Mouse (Mus musculus) lung, postnatal 4 days (tissue): ENCODE measurements around the gene Jdp2.
"Not testable (repeated sequence)": the region's sequence is repeated elsewhere in the genome, so short reads cannot be mapped to it uniquely, and the experiment has no call there.

Source experiments
- DNase-seq, 2 experiments: peaks; one replicate each; pipeline ENCODE4 v3.0.0; 2021

Jdp2 gene

DNA sequence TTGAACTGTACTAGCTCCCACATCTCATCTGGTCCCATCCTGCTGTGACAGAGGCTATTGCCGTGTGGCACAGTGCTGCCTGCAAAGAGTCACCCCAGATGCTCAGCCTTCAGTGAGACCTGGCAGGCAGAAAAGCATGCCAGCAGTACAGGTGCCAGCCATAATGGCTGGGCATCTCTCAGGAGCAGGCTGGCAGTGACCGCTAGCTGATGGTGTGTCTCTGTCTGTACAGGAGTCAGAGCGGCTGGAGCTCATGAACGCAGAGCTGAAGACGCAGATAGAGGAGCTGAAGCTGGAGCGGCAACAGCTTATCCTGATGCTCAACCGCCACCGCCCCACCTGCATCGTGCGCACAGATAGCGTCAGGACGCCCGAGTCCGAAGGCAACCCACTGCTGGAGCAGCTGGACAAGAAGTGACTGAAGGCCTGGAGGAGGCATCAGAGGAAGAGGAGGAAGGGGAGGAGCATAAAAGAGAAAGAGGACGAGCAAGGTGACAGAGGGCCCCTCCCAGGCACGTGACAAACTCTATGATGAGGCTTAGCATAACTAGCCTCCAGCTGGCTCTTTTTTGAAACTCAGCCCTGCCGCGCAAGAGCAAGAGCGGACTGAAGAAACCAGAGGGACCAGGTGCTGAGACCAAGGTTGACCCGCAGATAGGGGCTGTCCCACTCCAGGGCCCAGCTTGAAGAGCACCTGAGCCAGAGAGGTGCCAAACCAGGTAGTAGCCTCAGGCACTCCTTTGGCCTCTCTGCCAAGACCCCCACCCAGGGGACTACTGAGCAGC is 39.9 kb downstream of the Jdp2 start:
- no peak for DNase-seq

DNA sequence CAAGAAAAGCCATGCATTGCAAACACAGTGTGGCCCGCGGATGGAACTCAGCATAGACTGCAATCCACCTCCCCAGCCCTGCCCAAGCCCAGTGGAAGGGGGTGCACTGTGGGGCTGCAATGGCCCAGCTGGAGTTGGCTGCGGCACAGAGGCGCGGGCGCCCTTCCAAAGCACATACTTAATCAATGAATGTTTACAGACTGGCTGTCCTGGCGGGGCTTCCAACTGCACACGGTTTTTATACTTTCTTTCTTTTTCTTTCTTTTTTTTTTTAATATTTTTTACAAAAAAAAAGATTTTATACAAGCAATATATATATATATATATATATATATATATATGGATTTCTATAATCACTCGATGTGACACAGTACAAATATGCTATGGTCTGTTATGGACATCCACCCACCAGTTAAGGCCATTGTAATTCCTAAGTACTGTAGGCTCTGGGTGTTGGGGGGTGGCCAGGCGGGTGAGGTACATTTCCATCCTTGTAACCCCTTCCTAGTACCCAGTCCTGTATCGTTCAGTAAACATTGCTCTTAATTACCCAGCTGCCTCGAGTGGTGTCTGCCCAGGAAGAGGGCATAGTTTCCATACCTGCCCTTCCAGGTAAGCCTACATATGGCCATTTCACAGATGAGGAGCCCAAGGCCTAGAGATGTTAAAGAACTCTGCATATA is 40.6 kb downstream of the Jdp2 start:
- peak; percentile 91 to 95 for DNase-seq

DNA sequence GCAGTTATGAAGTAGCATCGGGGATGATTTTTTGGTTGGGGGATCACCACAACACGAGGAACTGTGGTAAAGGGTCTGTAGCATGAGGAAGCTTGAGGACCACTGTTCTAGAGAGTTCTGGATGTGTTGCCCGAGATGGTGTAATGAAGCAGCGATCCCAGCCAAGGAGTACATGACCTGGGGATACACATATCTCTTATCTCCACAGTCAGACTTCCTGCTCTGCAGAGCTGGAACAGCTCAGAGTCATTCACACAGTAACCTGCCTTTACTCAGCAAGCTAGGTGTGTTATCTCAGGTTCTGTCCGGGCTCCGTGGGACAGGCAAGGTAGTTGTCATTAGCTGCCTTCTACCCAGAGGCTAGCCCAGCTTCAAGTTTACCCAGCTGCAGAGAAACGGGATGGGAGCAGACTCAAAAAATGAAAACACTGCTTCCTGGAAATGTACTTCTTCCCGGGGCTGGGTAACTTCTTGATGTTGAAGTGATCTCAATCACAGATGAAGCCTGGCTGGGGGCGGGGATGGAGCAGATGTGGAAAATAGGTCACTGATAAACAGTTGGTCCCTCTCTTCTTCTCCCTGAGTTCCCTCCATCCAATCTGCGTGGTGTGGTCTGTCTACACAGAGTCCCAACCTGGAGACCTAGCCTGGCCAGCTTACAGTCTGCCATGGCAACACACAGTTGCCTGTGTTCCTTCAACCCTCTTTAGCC is 42.2 kb downstream of the Jdp2 start:
- no peak for DNase-seq

DNA sequence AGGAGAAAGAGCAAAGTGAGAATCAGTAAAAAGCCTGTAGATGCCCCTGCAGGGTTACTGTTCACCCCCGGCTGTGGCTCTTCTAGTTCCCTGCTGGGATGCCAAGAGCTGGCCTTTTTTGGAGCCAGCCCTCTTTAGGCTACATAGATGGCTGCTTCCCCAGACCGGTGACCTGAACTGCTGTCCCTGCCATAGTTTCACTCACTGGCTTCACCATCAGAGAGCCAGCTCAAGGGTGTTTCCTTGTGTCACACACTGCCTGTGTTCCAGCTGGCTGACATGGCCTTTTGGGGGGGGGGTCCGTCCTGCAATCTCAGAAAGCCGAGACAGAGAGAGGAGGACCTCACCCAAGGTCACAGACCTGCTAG is 42.7 kb downstream of the Jdp2 start:
- no peak for DNase-seq

DNA sequence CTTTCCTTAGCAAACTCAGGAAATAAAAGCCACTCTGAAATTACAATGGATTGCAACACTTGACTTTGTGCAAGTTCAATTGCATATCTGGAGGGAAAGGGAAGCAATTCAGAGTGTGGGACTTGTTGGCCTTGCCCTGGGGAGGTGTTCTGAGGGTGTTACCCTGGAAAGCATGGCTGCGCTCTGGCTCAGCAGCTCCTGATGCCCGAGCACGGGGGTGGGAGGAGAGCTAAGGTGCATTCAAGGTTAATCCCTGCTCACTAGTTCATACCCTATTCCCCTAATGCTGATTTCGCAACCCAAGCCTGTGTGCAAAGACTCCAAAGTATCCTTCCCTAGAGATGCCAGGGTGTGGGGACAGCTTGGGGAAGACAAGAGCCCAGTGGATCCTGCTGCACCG is 44.9 kb downstream of the Jdp2 start:
- no peak for DNase-seq

DNA sequence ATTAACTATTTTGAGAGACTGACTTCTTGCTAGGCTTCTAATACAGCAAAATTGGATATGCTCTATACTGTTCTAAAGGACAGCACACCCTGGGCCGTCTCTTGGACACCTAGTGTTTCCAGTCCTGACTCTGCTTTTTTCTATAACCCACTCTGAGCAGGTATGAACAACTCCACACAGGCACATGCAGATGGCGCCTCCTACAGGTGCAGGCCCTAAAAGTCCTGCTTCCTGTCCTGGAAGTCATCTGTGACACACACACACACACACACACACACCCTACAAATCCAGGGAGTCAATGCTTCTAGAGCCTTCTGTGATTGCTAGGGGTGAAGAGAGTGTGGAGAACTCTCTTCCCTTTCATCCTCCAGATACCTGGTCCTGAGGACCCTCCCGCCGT is 46.8 kb downstream of the Jdp2 start:
- DNase-seq = peak; percentile 55 to 64

DNA sequence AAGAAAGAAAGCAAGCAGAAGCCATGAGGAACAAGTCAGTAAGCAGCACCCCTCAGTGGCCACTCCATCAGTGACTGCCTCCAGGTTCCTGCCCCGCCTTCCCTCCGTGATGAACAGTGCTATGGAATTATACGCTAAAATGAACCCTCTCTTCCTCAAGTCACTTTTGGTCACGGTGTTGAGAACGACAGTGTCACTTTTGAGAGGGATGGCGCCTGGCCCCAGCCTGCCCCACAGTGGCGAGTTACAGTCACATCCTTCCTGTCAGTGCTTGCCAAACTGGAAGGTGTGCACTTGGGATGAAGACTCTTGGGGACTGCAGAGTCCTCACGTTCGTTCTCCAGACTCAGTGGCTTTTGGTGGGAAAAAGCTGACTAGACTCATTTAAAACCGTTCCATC is 48.5 kb downstream of the Jdp2 start:
- DNase-seq = peak; percentile 52 to 57

DNA sequence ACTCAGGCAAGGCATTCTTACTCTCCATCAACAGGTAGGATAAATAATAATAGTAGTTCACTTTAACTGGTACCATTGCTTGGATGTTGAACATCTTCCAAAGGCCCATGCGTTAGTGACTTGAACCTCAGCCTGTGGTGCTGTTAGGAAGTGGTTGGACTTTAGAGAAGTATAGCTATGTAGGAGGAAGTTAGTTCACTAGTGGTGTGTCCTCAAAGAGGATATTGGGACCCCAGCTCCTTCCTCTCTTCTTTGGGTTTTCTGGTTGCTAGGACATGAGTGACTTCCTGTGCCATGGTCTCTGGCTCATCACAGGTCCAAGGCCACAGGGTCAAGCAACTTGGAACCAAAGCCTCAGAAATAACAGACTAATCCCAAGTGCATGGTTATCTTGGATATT is 49.1 kb downstream of the Jdp2 start:
- no peak for DNase-seq

DNA sequence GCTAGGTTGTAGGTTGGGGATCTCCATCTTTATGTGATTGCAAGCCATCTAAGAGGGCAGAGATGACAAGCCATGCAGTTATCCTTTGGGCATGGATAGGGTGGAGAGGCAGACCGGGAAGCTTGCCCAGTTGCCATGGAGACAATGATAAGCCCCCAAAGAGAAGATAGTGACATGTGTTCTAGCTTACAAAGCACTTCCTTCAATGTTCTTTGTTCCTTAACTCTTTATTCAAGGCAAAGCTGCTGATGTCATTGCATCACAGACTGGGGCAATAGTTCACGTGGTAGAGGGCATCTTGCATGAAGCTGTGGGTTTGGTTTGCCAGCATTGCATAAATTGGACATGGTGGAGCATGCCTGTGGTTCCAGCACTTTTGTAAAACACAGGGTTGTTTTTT is 60.5 kb downstream of the Jdp2 start:
- peak in 1 of 2 experiments; percentile 35 for DNase-seq

DNA sequence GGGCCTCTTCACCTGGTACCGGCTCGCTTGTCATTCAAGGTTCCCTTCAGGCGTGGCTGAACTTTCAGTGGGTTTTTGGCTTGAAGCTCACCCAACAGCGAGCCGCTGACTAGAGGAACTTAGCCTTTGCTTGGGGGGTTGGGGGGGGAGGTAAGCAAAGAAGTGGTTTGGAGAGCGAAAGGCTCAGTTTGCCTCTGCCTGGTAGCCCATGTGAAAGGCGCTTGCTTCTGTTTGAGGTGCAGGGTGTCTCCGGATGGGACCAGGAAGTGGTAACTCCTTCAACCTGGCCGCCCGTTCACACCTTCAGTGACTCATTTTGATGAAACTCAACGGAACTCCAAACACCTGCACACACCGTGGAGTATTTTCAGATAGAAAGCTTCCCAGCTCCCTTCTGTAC is 62.0 kb downstream of the Jdp2 start:
- DNase-seq = no peak

DNA sequence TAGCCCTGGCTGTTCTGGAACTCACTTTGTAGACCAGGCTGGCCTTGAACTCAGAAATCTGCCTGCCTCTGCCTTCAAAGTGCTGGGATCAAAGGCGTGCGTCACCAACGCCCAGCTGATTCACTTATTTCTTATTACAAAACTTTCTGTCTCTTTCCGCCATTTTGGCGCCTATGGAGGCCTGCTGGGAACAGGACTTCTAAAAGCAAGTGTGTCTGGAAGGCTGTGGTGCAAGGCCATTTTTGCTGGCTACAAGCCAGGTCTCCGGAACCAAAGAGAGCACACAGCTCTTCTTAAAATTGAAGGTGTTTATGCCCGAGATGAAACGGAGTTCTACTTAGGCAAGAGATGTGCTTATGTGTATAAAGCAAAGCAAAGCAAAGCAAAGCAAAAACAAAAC is 63.4 kb downstream of the Jdp2 start:
- DNase-seq = not testable (repeated sequence)

DNA sequence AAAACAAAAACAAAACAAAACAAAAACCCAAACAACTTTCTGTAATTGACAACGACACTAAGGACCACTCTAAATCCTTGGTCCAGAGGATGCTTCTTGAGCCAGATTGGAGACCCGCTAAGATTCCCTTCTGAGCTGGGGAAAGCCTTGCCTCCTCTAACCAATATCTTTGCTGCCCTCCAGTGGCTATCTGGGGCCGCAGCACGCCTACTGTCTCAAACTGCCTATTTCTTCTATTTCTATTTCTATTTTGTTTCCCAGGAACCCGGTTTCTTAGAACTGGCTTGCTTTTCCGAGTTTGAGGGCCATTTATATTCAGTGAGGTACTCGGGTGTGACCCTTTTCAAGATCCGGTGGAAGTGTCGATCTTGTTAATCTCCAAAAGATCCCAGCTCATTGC is 64.1 kb downstream of the Jdp2 start:
- DNase-seq = peak; percentile 66 to 85

DNA sequence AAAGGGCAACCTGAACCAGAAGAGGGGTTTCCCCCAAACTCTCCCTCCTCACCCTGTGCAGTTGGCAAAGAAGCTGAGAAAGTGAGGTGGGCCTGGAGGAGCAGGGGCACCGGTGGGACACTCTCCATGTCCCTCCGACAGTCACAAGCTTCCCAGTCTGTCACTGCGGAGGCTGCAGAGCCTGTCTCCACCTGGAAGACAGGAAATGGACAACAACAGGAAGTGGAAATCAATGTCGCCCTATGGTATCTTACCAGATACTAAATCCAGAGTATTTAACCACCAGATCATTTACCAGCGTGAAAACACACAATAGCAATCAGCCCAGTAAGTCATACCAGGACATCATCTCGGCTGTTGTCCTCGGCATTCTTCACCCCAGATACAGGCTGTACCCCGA is 67.3 kb downstream of the Jdp2 start:
- no peak for DNase-seq

DNA sequence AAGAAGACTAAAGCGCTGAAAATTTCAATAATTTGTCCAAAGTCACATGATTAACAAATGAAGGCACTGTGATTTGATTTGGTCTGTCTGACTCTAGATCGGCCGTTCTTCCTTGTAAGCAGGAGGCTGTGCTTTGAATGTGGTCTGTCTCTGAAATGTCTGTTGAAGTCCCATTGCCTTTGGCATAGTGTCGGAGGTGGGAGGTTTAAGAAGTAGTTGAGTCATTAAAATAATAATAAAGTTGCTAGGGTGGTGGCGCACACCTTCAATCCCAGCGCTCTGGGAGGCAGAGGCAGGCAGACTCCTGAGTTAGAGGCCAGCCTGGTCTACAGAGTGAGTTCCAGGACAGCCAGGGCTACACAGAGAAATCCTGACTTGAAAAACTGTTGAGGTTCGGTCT is 68.2 kb downstream of the Jdp2 start:
- no peak for DNase-seq

DNA sequence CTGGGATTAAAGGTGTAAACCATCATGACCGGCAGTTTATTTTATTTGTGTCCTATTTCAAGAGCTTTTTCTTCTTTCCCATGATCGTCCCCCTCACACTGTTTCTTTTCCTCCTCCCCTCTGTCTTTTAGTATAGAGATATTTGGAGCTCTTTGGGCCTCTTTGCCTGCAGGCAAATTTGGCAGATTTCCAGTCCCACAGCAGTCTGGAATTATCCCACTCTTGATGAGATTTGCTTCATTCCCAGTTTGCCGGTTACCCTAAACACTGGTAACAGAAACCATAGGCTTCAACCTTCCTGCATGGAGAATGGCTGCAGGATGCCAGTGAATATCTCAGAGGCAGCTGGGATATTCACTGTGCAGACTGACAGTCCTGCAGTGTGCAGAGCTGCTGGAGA is 69.9 kb downstream of the Jdp2 start:
- DNase-seq = no peak

DNA sequence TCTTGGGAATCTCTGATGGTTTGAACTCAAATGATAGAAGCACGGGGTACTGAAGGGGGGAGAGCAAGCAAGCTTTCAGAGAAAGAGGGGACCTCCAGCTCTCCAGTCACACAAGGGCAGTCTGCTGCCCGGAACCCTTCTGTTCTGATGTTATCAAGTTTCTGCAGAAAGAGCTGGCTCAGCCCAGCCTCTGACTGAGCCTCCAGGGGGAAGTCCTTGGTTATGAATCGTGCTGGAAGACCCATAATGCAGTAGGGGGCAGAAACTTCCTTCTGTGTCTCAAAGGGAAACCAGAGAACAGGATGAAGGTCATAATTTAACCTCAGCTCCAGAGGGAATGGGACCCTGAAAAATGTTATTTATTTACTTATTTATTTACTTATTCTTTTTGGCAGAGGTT is 71.3 kb downstream of the Jdp2 start:
- DNase-seq = no peak

DNA sequence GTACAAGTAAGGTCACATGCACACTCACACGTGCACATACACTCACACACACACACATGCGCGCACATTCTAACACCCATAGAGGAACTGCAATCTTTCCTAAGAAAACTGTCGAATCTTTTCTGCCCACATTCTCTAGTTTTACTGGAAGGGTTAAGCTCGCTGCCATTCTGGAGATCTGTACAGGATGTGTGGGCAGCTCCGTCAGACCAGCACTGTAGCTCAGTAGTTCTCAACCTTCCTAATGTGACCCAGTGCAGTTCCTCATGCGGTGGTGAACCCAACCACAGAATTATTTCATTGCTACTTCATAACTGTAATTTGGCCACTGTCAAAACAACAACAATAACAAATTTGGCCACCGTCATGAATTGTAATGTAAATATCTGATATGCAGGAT is 75.1 kb downstream of the Jdp2 start:
- no peak for DNase-seq

DNA sequence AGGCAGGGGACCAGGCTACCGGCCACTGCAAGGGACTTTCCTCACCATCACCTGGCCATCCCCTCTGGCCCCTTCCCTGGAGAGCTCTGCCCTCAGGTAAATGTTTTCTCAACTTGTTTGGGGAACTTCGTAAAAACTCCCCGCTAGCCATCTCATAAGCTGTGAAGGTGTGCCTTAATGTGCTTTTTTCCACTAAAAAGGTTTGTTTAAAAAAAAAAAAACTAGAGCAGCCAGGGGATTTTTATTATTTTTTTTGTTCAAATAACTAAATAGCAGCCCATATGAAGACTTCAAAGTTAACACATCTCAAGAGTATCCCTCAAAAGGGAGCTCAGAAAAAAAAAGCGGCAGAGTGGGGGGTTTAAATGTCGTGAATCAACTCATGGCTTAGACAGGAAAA is 80.3 kb downstream of the Jdp2 start:
- no peak for DNase-seq

DNA sequence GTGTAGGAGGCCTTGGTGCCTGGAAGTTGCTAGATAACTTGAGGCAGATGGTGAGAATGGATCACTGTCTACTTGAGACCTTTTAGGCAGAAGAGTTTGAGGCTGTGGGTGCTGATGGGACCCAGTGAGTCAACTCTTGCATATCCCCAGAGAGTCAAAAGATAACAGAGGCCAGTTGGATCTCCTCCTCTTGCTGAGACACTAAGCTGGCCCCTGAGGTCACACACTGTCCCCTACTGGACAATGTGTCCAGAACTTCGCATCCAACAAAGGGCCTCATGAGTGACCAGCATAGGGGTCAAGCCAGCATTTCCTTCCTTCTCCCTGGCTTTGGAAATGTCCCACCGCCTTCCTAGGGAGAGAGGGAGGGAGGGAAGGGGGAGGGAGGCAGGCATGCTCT is 81.0 kb downstream of the Jdp2 start:
- DNase-seq = no peak

DNA sequence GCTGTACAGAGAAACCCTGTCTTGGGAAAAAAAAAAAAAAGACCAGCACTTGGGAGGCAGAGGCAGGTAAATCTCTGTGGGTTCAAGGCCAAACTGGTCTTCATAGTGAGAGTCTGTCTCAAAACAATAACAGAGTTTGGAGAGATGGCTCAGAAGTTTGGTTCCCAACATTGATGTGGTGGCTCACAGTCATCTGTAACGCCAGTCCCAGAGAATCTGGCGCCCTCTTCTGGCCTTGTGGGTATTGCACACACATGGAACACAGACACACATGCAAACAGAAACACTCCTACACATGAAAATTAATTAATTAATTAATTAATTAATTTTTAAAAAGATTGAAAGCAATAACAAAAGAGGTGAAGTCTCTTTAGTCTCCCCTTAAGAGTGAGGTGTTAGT is 83.5 kb downstream of the Jdp2 start:
- no peak for DNase-seq

DNA sequence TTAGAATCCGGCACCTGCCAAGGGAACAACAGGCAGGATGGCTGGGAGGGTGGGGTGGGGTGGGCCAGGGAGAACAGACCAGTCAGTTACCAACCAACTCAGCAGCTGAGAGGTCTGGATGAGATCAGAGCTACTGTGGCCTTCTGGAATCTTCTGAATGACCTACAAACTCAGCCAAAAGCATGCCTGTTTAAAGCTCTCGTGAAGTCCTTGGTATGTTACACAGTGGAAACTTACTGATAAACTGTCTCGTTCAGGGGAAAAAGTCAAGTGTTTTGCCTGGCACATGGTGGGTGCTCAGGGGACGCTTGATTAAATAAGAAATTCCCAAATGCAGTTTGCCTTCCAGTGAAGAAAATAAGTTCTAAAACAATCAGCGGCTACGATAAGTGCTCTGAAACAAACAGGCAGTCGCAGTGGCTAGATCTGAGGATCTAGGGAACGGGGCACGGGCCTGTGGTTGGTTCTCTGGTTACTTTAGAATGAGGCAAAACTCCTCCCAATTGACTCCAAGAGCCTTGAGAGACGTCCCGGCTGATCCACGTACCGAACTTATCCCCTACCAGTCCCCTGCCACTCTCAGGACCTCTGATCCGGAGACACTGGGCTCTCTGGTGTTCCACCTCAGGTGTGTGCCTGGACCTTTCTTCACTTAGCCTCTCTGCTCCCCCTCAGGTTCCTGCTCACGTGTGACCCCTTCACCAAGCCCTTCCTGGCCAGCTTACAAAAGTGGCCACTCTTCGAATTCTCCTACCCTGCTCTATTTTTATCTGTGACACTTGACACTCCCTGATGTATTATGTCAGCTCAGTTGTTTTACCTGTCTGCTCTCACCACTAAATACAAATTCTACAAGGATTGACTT is 85.8 kb downstream of the Jdp2 start:
- peak; percentile 34 to 54 for DNase-seq

DNA sequence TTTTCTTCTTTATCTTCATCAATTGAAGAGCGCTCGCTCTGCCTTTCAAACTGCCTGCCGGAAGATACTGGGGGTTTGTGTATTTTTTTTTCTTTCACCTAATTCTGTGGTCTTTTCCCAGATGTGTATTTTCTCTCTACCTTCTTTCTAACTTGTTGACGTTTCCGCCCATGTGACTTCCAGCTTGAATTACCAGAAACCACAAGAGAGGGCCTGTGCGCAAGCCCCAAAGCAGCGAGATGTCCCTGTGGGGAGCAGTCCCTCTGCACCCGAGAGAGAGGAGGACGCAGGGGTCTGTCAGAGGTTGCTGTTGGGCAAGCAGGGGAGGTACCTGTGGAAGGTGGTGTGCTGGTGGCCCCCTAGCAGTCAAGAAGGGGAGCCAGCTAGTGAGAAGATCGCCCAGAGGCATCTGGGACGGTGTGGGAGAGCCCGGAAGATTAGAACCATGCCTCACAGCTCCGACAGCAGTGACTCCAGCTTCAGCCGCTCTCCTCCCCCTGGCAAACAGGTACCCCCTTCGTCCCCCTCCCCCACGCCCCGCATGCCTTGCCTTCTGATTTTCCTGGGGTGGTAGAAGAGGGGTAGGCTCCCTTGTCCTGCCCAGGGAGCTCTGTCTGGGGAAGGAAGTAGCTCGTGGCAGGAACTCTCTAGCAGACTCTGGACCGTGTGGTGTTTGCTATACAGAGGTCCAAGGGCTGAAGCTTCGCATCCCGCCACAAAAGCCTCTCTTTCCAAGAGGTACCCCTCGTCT is 87.8 kb downstream of the Jdp2 start, which contains the start of gene Batf:
TSS of gene Batf (plus strand) at position 204 of the 751 bp plus-strand sequence.
- DNase-seq = peak in 1 of 2 experiments; percentile 45
